Mouse (Mus musculus) cerebellum, adult 9-10 months (tissue): ENCODE measurements around the gene Glb1l2.

Source experiments
- DNase-seq: peaks from one replicate; pipeline ENCODE4 v3.0.0; 2022

The Glb1l2 gene

GRCm38 (mm10) chr9:26805935-26806666 lies at the start of gene Glb1l2:
Gene Glb1l2, minus strand, starts transcription at chr9:26806468.
- peak; percentile 65 for DNase-seq

- no peak for DNase-seq
Measured at GRCm38 (mm10) chr9:26831089-26831488, 24.8 kb upstream of the Glb1l2 start.

GRCm38 (mm10) chr9:26819942-26820341 lies 13.7 kb upstream of the Glb1l2 start:
- DNase-seq = no peak

GRCm38 (mm10) chr9:26808735-26809134 lies 2.5 kb upstream of the Glb1l2 start:
- DNase-seq = no peak

- DNase-seq = no peak
Measured at GRCm38 (mm10) chr9:26804321-26804720, 1.9 kb downstream of the Glb1l2 start.

GRCm38 (mm10) chr9:26800357-26800756 lies 5.9 kb downstream of the Glb1l2 start:
- no peak for DNase-seq

- no peak for DNase-seq
Measured at GRCm38 (mm10) chr9:26798731-26799130, 7.5 kb downstream of the Glb1l2 start.

DNA sequence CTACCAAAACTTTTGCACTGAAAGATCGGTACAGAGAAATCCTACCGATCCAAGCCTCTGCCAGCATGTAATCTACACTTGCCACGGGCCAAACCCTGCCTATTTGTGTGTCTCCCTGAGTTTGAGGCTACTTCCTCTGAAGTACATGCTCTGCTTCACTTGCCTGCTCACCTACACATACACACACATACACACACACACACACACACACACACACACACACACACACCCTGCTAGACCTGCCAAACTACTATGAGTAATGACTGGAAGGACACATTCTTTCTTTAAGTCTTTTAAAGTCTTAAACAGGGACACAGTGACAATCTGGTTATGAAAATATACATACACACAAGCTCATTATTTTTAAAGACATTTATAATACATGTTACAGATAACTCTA lies 8.1 kb downstream of the Glb1l2 start:
- DNase-seq = no peak

- DNase-seq = peak; percentile 20
Measured at GRCm38 (mm10) chr9:26792829-26793228, 13.4 kb downstream of the Glb1l2 start.

- DNase-seq = no peak
Measured at GRCm38 (mm10) chr9:26783414-26783975, 22.8 kb downstream of the Glb1l2 start.

GRCm38 (mm10) chr9:26778421-26778820 lies 27.8 kb downstream of the Glb1l2 start:
- DNase-seq = no peak

GRCm38 (mm10) chr9:26776122-26776902 lies 30.0 kb downstream of the Glb1l2 start:
- peak; percentile 73 for DNase-seq

DNA sequence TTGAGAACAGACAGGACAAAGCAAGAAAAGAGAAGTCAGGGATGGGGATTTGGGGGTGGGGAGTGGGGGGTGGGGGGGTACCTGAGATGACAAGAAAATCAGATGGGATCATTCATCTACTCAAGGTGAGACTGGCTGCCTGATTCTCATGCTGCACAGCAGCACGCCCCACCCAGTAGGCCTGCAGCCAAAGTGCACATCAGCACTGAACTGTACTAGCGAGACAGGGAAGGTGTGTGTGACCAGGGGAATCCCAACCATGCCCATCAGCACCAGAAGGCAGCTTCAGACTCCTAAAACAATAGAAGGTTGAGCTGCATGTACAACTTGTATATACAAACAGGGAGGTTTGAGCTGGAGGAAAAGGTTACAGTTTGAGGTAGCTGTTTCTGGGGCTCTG lies 30.6 kb downstream of the Glb1l2 start:
- peak; percentile 5 for DNase-seq

GRCm38 (mm10) chr9:26768181-26768580 lies 38.1 kb downstream of the Glb1l2 start:
- no peak for DNase-seq

GRCm38 (mm10) chr9:26762477-26762876 lies 43.8 kb downstream of the Glb1l2 start:
- no peak for DNase-seq

DNA sequence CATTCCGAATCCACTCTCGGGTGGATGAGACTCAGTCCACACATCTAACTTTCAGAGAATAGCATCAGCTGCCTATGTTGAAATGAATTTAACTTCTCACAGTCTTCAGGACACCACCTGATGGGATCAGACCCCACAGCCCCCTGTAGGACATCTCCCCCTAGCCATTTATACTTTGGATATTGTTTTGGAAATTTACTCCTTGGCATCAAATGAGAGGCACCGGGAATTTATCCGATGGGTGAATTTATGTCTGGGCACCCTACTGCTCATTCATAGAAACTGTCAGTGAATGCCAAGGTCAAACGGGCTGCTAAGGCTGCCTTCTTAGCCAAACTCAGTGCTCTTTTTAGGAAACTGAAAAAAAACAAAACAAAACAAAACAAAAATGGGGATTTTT lies 45.7 kb downstream of the Glb1l2 start:
- DNase-seq = no peak

- peak; percentile 42 for DNase-seq
Measured at GRCm38 (mm10) chr9:26760081-26760480, 46.2 kb downstream of the Glb1l2 start.

- no peak for DNase-seq
Measured at GRCm38 (mm10) chr9:26748893-26749292, 57.4 kb downstream of the Glb1l2 start.

GRCm38 (mm10) chr9:26747121-26747520 lies 59.1 kb downstream of the Glb1l2 start:
- no peak for DNase-seq

- DNase-seq = no peak
Measured at GRCm38 (mm10) chr9:26742817-26743216, 63.5 kb downstream of the Glb1l2 start.

DNA sequence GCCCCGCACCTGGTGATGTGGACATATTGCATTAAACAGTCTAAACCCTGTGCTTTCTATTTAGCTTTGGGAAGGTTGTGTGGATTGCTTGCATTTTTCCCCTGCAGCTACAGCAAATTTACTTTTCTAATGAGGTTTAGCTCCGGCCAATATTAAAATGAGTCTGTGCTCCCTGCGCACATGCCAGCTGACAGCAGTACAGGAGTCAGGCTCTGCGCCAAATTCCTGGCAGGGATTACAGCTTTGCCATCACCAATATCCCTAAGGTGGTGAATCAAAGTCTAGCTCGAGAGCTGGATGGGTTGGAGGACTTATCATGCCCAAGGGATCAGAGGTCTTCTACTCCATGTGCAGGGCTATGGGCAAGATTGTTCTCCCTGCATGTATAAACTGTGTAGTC lies 69.2 kb downstream of the Glb1l2 start:
- DNase-seq = peak; percentile 26

GRCm38 (mm10) chr9:26733986-26734385 lies 72.3 kb downstream of the Glb1l2 start:
- DNase-seq = no peak

- no peak for DNase-seq
Measured at GRCm38 (mm10) chr9:26733206-26733891, 72.9 kb downstream of the Glb1l2 start, which contains the start of gene B3gat1. Gene B3gat1, plus strand, starts transcription at chr9:26733728.
